Mouse (Mus musculus) kidney, adult 2 months (tissue): ENCODE data around the gene Cdiptos.

Experiments used
- CTCF ChIP-seq: fragments of 200-500 bp; conservative IDR thresholded peaks from 2 replicates; pipeline ENCODE4 v1.5.1; 2011; ENCODE audit warnings: low read depth, mild to moderate bottlenecking, control low read depth, low read length, moderate library complexity, mixed read lengths; ENCODE audit not compliant: insufficient read depth, insufficient read length
- POLR2A ChIP-seq: fragments of 200-500 bp; IDR thresholded peaks from one replicate; pipeline ENCODE4 v1.6.1; 2011; ENCODE audit warnings: low read depth, low read length, control low read depth

GRCm38 (mm10) chr7:127012374-127012773 lies 36.5 kb upstream of the Cdiptos start:
- TF ChIP-seq CTCF: no peak
- no peak for TF ChIP-seq POLR2A
